Mouse (Mus musculus) midbrain, postnatal 0 days (tissue): Measurements from ENCODE around the gene Csf1. TPM values are rescaled to one million over a fixed set of nuclear protein-coding genes. Genes with fewer than 3 reads are reported as not detected.

ENCODE experiments used
- ATAC-seq: fragments of 200-750 bp; cut with Nextera tagmentation; 2 replicates; pipeline ENCODE4 v1.8.0; 2017; ENCODE audit warnings: moderate number of reproducible peaks, mild to moderate bottlenecking, moderate TSS enrichment, moderate library complexity; ENCODE audit not compliant: low FRiP score
- DNase-seq: peaks from one replicate; pipeline ENCODE4 v3.0.0-alpha.2; 2015; ENCODE audit warnings: low spot score
- H3K27ac ChIP-seq: fragments of 300-500 bp; sonication (generic); 2 replicates; pipeline ENCODE4 v1.5.1; 2014; ENCODE audit warnings: low read depth, mild to moderate bottlenecking, low read length, mixed read lengths
- H3K27me3 ChIP-seq: fragments of 300-500 bp; sonication (generic); 2 replicates; pipeline ENCODE4 v1.6.1; 2014; ENCODE audit warnings: low read length, control low read depth, mixed read lengths; ENCODE audit not compliant: insufficient read depth
- H3K36me3 ChIP-seq: fragments of 300-500 bp; sonication (generic); 2 replicates; pipeline ENCODE4 v1.6.1; 2014; ENCODE audit warnings: low read length, control low read depth, mixed read lengths; ENCODE audit not compliant: insufficient read depth
- H3K4me1 ChIP-seq: fragments of 300-500 bp; sonication (generic); 2 replicates; pipeline ENCODE4 v1.6.1; 2014; ENCODE audit warnings: mild to moderate bottlenecking, control low read depth, antibody characterized with exemption, low read length, mixed read lengths; ENCODE audit not compliant: insufficient read depth
- H3K4me2 ChIP-seq: fragments of 300-500 bp; sonication (generic); 2 replicates; pipeline ENCODE4 v1.6.1; 2014; ENCODE audit warnings: low read depth, mild to moderate bottlenecking, low read length, mixed read lengths; ENCODE audit not compliant: poor library complexity, severe bottlenecking
- H3K4me3 ChIP-seq: fragments of 300-500 bp; sonication (generic); 2 replicates; pipeline ENCODE4 v1.5.1; 2014; ENCODE audit warnings: low read depth, mild to moderate bottlenecking, low read length, moderate library complexity
- H3K9ac ChIP-seq: fragments of 300-500 bp; sonication (generic); replicated peaks from 2 replicates; pipeline ENCODE4 v1.6.1; 2014; ENCODE audit warnings: mild to moderate bottlenecking, low read length, moderate library complexity, mixed read lengths; ENCODE audit not compliant: poor library complexity, severe bottlenecking
- H3K9me3 ChIP-seq: fragments of 300-500 bp; sonication (generic); 2 replicates; pipeline ENCODE4 v1.6.1; 2016; ENCODE audit warnings: low read length, control low read depth
- CTCF ChIP-seq: IDR thresholded peaks from 2 replicates; pipeline ENCODE4 v1.5.1; 2016; ENCODE audit warnings: antibody characterized with exemption, mild to moderate bottlenecking
- WGBS: fragments of 180-500 bp; shearing (Covaris S2); extraction: QIAGEN DNeasy Blood & Tissue Kit; methylation state at CpG from one replicate; pipeline ENCODE4 v1.1.7; 2014; 5-methylcytosine and 5-hydroxymethylcytosine counted together
- polyA plus RNA-seq: library from polyadenylated mRNA; unstranded; fragments of >200 nt; fragmentation: Nextera tagmentation; extraction: Ambion mirVana; gene quantifications from 2 replicates; pipeline ENCODE4 v1.2.1, GENCODE M21; 2015
- total RNA-seq: library from RNA; depleted of rRNA; stranded (reverse); fragments of >200 nt; gene quantifications from 2 replicates; pipeline ENCODE4 v1.2.3, GENCODE M21; 2014

Csf1 gene
- total and polyA plus RNA-seq, 2 experiments from 2014 or later = 8.1 to 12.3 TPM

GRCm38 (mm10) chr3:107763552-107763951 lies 3.3 kb upstream of the Csf1 start:
- WGBS = 85% methylated on average over 4 of the region's 4 CpGs
- no peak for ATAC-seq
- DNase-seq = no peak
- H3K4me1 ChIP-seq = no peaks in the 10 kb centered on the region
- TF ChIP-seq CTCF = no peak
- no peak overlapping the region for H3K9ac ChIP-seq
- no peak overlapping the region for H3K27ac ChIP-seq
- no peaks in the 10 kb centered on the region for H3K9me3 ChIP-seq
- H3K36me3 ChIP-seq = no peaks in the 10 kb centered on the region
- H3K4me2 ChIP-seq = no peak overlapping the region
- H3K27me3 ChIP-seq = no peaks in the 10 kb centered on the region
- H3K4me3 ChIP-seq = no peak overlapping the region

- ATAC-seq (no peak), DNase-seq (no peak)
- WGBS = 96% methylated on average over 5 of the region's 5 CpGs
These were observed 1.2 kb upstream of the Csf1 start for GRCm38 (mm10) chr3:107761446-107761845.

GRCm38 (mm10) chr3:107760771-107761170 lies 502 bp upstream of the Csf1 start:
- Histone ChIP-seq H3K9ac (0 out of 2 replicates have a peak overlapping the region, but pooled peaks have one; percentile 72), H3K27ac (no peak overlapping the region), H3K36me3 (no peaks in the 10 kb centered on the region), H3K27me3 (no peaks in the 10 kb centered on the region), H3K4me2 (peak overlapping the region; percentile 95), H3K4me3 (peak overlapping the region; percentile 62; the same call in 1 of the 2 replicates), H3K4me1 (no peaks in the 10 kb centered on the region), H3K9me3 (no peaks in the 10 kb centered on the region)
- 56% methylated on average over 1 of the region's 1 CpGs for WGBS
- DNase-seq (no peak), ATAC-seq (no peak)
- TF ChIP-seq CTCF = no peak

More at GRCm38 (mm10) chr3:107761446-107761845, 1.2 kb upstream of the Csf1 start:
- Histone ChIP-seq H3K4me2 (no peak overlapping the region), H3K9me3 (no peaks in the 10 kb centered on the region), H3K36me3 (no peaks in the 10 kb centered on the region), H3K4me3 (no peak overlapping the region), H3K9ac (no peak overlapping the region), H3K27me3 (no peaks in the 10 kb centered on the region), H3K4me1 (no peaks in the 10 kb centered on the region), H3K27ac (no peak overlapping the region)
- TF ChIP-seq CTCF = no peak

- no peaks in the 10 kb centered on the region for H3K27me3 ChIP-seq
- ATAC-seq (no peak), DNase-seq (no peak)
- H3K36me3 ChIP-seq = 0 out of 2 replicates have a peak, but pooled peaks cover 2% of the 10 kb centered on the region
- H3K4me1 ChIP-seq = no peaks in the 10 kb centered on the region
- no peaks in the 10 kb centered on the region for H3K9me3 ChIP-seq
- WGBS = 28% methylated on average over 3 of the region's 3 CpGs
- H3K4me2 ChIP-seq = peak overlapping the region; percentile 95
- 0 out of 2 replicates have a peak overlapping the region, but pooled peaks have one; percentile 19 for H3K9ac ChIP-seq
- no peak for TF ChIP-seq CTCF
- no peak overlapping the region for H3K27ac ChIP-seq
- H3K4me3 ChIP-seq = peak overlapping the region; percentile 62
These were observed 1.6 kb downstream of the Csf1 start for GRCm38 (mm10) chr3:107758638-107759037.

- Histone ChIP-seq H3K4me3 (peak overlapping the region; percentile 62), H3K27me3 (no peaks in the 10 kb centered on the region), H3K4me1 (no peaks in the 10 kb centered on the region), H3K27ac (no peak overlapping the region), H3K36me3 (0 out of 2 replicates have a peak, but pooled peaks cover 6% of the 10 kb centered on the region), H3K4me2 (peak overlapping the region; percentile 95), H3K9me3 (no peaks in the 10 kb centered on the region), H3K9ac (no peak overlapping the region)
- 77% methylated on average over 2 of the region's 2 CpGs for WGBS
- no peak for TF ChIP-seq CTCF
- DNase-seq (no peak), ATAC-seq (no peak)
These were observed 2.1 kb downstream of the Csf1 start for GRCm38 (mm10) chr3:107758176-107758575.

GRCm38 (mm10) chr3:107757365-107758129 lies 2.7 kb downstream of the Csf1 start:
- Histone ChIP-seq H3K4me1 (no peaks in the 10 kb centered on the region), H3K9ac (no peak overlapping the region), H3K27ac (no peak overlapping the region), H3K4me3 (no peak overlapping the region), H3K4me2 (peak overlapping the region; percentile 12), H3K27me3 (no peaks in the 10 kb centered on the region), H3K9me3 (no peaks in the 10 kb centered on the region), H3K36me3 (0 out of 2 replicates have a peak, but pooled peaks cover 6% of the 10 kb centered on the region)
- TF ChIP-seq CTCF = no peak
- DNase-seq (peak; percentile 45), ATAC-seq (no peak)
- WGBS = 83% methylated on average over 5 of the region's 5 CpGs
